Mouse (Mus musculus) subcutaneous adipose tissue, adult 2 months (tissue): ENCODE results near the gene Dnaja4. TPM values are rescaled to one million over a fixed set of nuclear protein-coding genes. Genes with fewer than 3 reads are reported as not detected.

Experiments
- polyA plus RNA-seq: library from polyadenylated mRNA; depleted of rRNA; stranded (reverse); fragments of >200 nt; gene quantifications from 2 replicates; pipeline ENCODE4 v1.2.3, GENCODE M21; 2012; ENCODE audit warnings: low replicate concordance; rRNA removed

Dnaja4 gene
- polyA plus RNA-seq = 11.0 and 14.3 TPM in 2 replicates

GRCm38 (mm10) chr9:54698318-54699086 lies at the start of gene Dnaja4:
TSS of gene Dnaja4 (plus strand) at chr9:54698873.

DNA sequence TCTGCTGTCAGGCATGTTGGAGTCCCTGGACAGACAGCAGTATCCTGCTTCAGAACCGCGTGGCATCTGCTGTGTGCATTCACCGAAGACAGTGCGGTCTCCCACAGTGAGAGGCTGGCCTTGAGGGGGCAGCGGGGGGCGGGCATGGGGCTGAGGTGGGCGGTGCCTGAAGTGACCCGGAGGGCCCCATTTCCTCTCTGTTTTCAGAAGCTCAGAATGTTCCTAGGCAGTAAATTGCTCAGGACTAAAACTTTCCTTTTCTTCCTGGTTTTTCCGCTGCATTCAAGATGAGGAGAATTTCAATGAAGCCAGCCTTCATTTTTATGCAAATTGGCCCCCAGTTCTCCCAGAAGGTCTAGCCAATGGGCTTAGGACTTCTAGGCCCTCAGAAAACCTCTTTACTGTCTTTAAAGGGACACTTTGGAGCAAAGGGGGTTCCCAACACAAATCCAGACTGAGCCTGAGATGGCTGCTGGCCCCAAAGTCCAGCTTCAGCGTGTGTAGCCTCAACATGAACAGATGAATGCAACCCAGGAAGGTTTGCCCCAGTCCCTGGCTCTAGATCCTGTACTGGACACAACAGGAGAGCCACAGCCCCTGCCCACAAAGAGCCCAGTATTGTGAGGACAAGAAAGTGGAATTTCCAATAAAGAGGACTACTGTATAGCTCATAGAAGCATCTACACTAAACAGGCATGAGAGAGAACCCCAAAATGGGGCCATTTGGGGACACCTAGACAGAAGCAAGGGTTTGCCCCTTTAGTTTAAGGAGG lies 36.9 kb upstream of the Dnaja4 start, which contains the start of gene Acsbg1:
Gene Acsbg1 (minus strand): TSS at position 266 of the 773 bp plus-strand sequence.

GRCm38 (mm10) chr9:54733921-54734638 lies 35.4 kb downstream of the Dnaja4 start, which contains the start of gene Wdr61:
TSS of gene Wdr61 (minus strand) at chr9:54734519.

GRCm38 (mm10) chr9:54764561-54765217 lies 66.0 kb downstream of the Dnaja4 start, which contains the start of gene Crabp1:
TSS of gene Crabp1 (plus strand) at chr9:54764748.

Other genes with a start within 250 kb of the Dnaja4 start
- gene Dmxl2, start 197.2 kb upstream of the Dnaja4 start, polyA plus RNA-seq = 7.4 and 8.8 TPM in 2 replicates
- gene Sh2d7, start 159.9 kb upstream of the Dnaja4 start, polyA plus RNA-seq = not detected in 2 replicates
- 40.1 and 141 TPM in 2 replicates for gene Cib2, start 138.7 kb upstream of the Dnaja4 start, polyA plus RNA-seq
- 95.3 and 205 TPM in 2 replicates for gene Idh3a, start 112.5 kb upstream of the Dnaja4 start, polyA plus RNA-seq
- 0.62 and 0.77 TPM in 2 replicates for gene Acsbg1, start 37.0 kb upstream of the Dnaja4 start, polyA plus RNA-seq
- 37.8 and 40.8 TPM in 2 replicates for gene Wdr61, start 35.6 kb downstream of the Dnaja4 start, polyA plus RNA-seq
- gene Crabp1, start 65.9 kb downstream of the Dnaja4 start, polyA plus RNA-seq = 24.4 TPM in 1 of 2 replicates, not detected in the other
- 7.9 and 9.6 TPM in 2 replicates for gene Ireb2, start 164.9 kb downstream of the Dnaja4 start, polyA plus RNA-seq
- gene Hykk, start 218.4 kb downstream of the Dnaja4 start, polyA plus RNA-seq = 2.4 and 2.7 TPM in 2 replicates